Mouse (Mus musculus): ENCODE data around the gene Rad9b. TPM values are rescaled to one million over a fixed set of nuclear protein-coding genes. Genes with fewer than 3 reads are reported as not detected.

Gene Rad9b
- polyA plus RNA-seq, 1 experiment from 2014 or later: 11.3 TPM

- DNase-seq (ENCODE audit: low spot score) (no peak), ATAC-seq (replicated peaks; ENCODE audit: low FRiP score, low TSS enrichment, low read depth) (no peak)
- WGBS: 92% methylated on average over 4 of the region's 4 CpGs
- Histone ChIP-seq H3K36me3 (ENCODE audit: control insufficient read depth, insufficient read depth, low read length) (peaks cover 45% of the 10 kb centered on the region), H3K4me3 (ENCODE audit: low read depth, low read length) (no peak overlapping the region), H3K27ac (ENCODE audit: low read depth) (no peak overlapping the region), H3K27me3 (replicated peaks; ENCODE audit: control insufficient read depth, insufficient read depth, low read length) (no peaks in the 10 kb centered on the region), H3K4me2 (ENCODE audit: low read length) (no peak overlapping the region), H3K9ac (ENCODE audit: low read length) (no peak overlapping the region), H3K4me1 (replicated peaks; ENCODE audit: control insufficient read depth, insufficient read depth, low read length) (no peaks in the 10 kb centered on the region), H3K9me3 (ENCODE audit: control insufficient read depth, low read length) (no peaks in the 10 kb centered on the region)
Measured at GRCm38 (mm10) chr5:122312346-122312745, 41.7 kb downstream of the Rad9b start.

- 72% methylated on average over 7 of the region's 7 CpGs for WGBS
- Histone ChIP-seq H3K27me3 (replicated peaks; ENCODE audit: control insufficient read depth, insufficient read depth, low read length) (no peaks in the 10 kb centered on the region), H3K36me3 (ENCODE audit: control insufficient read depth, insufficient read depth, low read length) (peaks cover 40% of the 10 kb centered on the region), H3K9ac (ENCODE audit: low read length) (no peak overlapping the region), H3K9me3 (ENCODE audit: control insufficient read depth, low read length) (no peaks in the 10 kb centered on the region), H3K4me2 (ENCODE audit: low read length) (no peak overlapping the region), H3K27ac (ENCODE audit: low read depth) (no peak overlapping the region), H3K4me3 (ENCODE audit: low read depth, low read length) (no peak overlapping the region), H3K4me1 (replicated peaks; ENCODE audit: control insufficient read depth, insufficient read depth, low read length) (no peaks in the 10 kb centered on the region)
- DNase-seq (ENCODE audit: low spot score) (no peak), ATAC-seq (replicated peaks; ENCODE audit: low FRiP score, low TSS enrichment, low read depth) (no peak)
Measured at GRCm38 (mm10) chr5:122311692-122312091, 42.3 kb downstream of the Rad9b start.

GRCm38 (mm10) chr5:122310699-122311098, 43.3 kb downstream of the Rad9b start:
- Histone ChIP-seq H3K4me2 (ENCODE audit: low read length) (no peak overlapping the region), H3K4me1 (replicated peaks; ENCODE audit: control insufficient read depth, insufficient read depth, low read length) (no peaks in the 10 kb centered on the region), H3K9me3 (ENCODE audit: control insufficient read depth, low read length) (no peaks in the 10 kb centered on the region), H3K27me3 (replicated peaks; ENCODE audit: control insufficient read depth, insufficient read depth, low read length) (no peaks in the 10 kb centered on the region), H3K9ac (ENCODE audit: low read length) (no peak overlapping the region), H3K27ac (ENCODE audit: low read depth) (no peak overlapping the region), H3K36me3 (ENCODE audit: control insufficient read depth, insufficient read depth, low read length) (peaks cover 40% of the 10 kb centered on the region), H3K4me3 (ENCODE audit: low read depth, low read length) (no peak overlapping the region)
- WGBS: 87% methylated on average over 8 of the region's 8 CpGs
- DNase-seq (ENCODE audit: low spot score) (no peak), ATAC-seq (replicated peaks; ENCODE audit: low FRiP score, low TSS enrichment, low read depth) (no peak)

- no peaks in the 10 kb centered on the region for H3K27me3 ChIP-seq (replicated peaks; ENCODE audit: control insufficient read depth, insufficient read depth, low read length)
- H3K9me3 ChIP-seq (ENCODE audit: control insufficient read depth, low read length): no peaks in the 10 kb centered on the region
- ATAC-seq (replicated peaks; ENCODE audit: low FRiP score, low TSS enrichment, low read depth): no peak
- 91% methylated on average over 3 of the region's 3 CpGs for WGBS
- no peak overlapping the region for H3K4me2 ChIP-seq (ENCODE audit: low read length)
- H3K4me3 ChIP-seq (ENCODE audit: low read depth, low read length): no peak overlapping the region
- peaks cover 13% of the 10 kb centered on the region for H3K36me3 ChIP-seq (ENCODE audit: control insufficient read depth, insufficient read depth, low read length)
- H3K27ac ChIP-seq (ENCODE audit: low read depth): no peak overlapping the region
- DNase-seq (ENCODE audit: low spot score): no peak
- no peak overlapping the region for H3K9ac ChIP-seq (ENCODE audit: low read length)
- H3K4me1 ChIP-seq (replicated peaks; ENCODE audit: control insufficient read depth, insufficient read depth, low read length): peaks cover 22% of the 10 kb centered on the region
Measured at GRCm38 (mm10) chr5:122306536-122306935, 47.5 kb downstream of the Rad9b start.

- DNase-seq (ENCODE audit: low spot score) (no peak), ATAC-seq (replicated peaks; ENCODE audit: low FRiP score, low TSS enrichment, low read depth) (no peak)
- Histone ChIP-seq H3K27ac (ENCODE audit: low read depth) (no peak overlapping the region), H3K9me3 (ENCODE audit: control insufficient read depth, low read length) (no peaks in the 10 kb centered on the region), H3K4me3 (ENCODE audit: low read depth, low read length) (no peak overlapping the region), H3K9ac (ENCODE audit: low read length) (no peak overlapping the region), H3K4me1 (replicated peaks; ENCODE audit: control insufficient read depth, insufficient read depth, low read length) (peaks cover 22% of the 10 kb centered on the region), H3K36me3 (ENCODE audit: control insufficient read depth, insufficient read depth, low read length) (peaks cover 5% of the 10 kb centered on the region; the same call in 1 of the 2 replicates), H3K4me2 (ENCODE audit: low read length) (no peak overlapping the region), H3K27me3 (replicated peaks; ENCODE audit: control insufficient read depth, insufficient read depth, low read length) (no peaks in the 10 kb centered on the region)
- 89% methylated on average over 7 of the region's 7 CpGs for WGBS
Measured at GRCm38 (mm10) chr5:122305472-122305871, 48.6 kb downstream of the Rad9b start.

GRCm38 (mm10) chr5:122304541-122304940, 49.5 kb downstream of the Rad9b start:
- no peaks in the 10 kb centered on the region for H3K27me3 ChIP-seq (replicated peaks; ENCODE audit: control insufficient read depth, insufficient read depth, low read length)
- ATAC-seq (replicated peaks; ENCODE audit: low FRiP score, low TSS enrichment, low read depth): no peak
- no peak for DNase-seq (ENCODE audit: low spot score)
- no peak overlapping the region for H3K4me3 ChIP-seq (ENCODE audit: low read depth, low read length)
- no peak overlapping the region for H3K4me2 ChIP-seq (ENCODE audit: low read length)
- H3K9ac ChIP-seq (ENCODE audit: low read length): no peak overlapping the region
- H3K27ac ChIP-seq (ENCODE audit: low read depth): no peak overlapping the region
- H3K9me3 ChIP-seq (ENCODE audit: control insufficient read depth, low read length): no peaks in the 10 kb centered on the region
- H3K4me1 ChIP-seq (replicated peaks; ENCODE audit: control insufficient read depth, insufficient read depth, low read length): peaks cover 22% of the 10 kb centered on the region
- WGBS: 73% methylated on average over 6 of the region's 6 CpGs
- peaks cover 3% of the 10 kb centered on the region; the same call in 1 of the 2 replicates for H3K36me3 ChIP-seq (ENCODE audit: control insufficient read depth, insufficient read depth, low read length)

GRCm38 (mm10) chr5:122303937-122304336, 50.1 kb downstream of the Rad9b start:
- no peak overlapping the region for H3K27ac ChIP-seq (ENCODE audit: low read depth)
- ATAC-seq (replicated peaks; ENCODE audit: low FRiP score, low TSS enrichment, low read depth) (no peak), DNase-seq (ENCODE audit: low spot score) (no peak)
- H3K36me3 ChIP-seq (ENCODE audit: control insufficient read depth, insufficient read depth, low read length): peaks cover 3% of the 10 kb centered on the region; the same call in 1 of the 2 replicates
- no peaks in the 10 kb centered on the region for H3K9me3 ChIP-seq (ENCODE audit: control insufficient read depth, low read length)
- H3K4me1 ChIP-seq (replicated peaks; ENCODE audit: control insufficient read depth, insufficient read depth, low read length): peaks cover 22% of the 10 kb centered on the region
- 68% methylated on average over 7 of the region's 7 CpGs for WGBS
- H3K27me3 ChIP-seq (replicated peaks; ENCODE audit: control insufficient read depth, insufficient read depth, low read length): no peaks in the 10 kb centered on the region
- no peak overlapping the region for H3K9ac ChIP-seq (ENCODE audit: low read length)
- H3K4me2 ChIP-seq (ENCODE audit: low read length): no peak overlapping the region
- H3K4me3 ChIP-seq (ENCODE audit: low read depth, low read length): no peak overlapping the region

GRCm38 (mm10) chr5:122302810-122303745, 51.0 kb downstream of the Rad9b start:
- no peak overlapping the region for H3K4me2 ChIP-seq (ENCODE audit: low read length)
- H3K36me3 ChIP-seq (ENCODE audit: control insufficient read depth, insufficient read depth, low read length): no peaks in the 10 kb centered on the region
- H3K4me1 ChIP-seq (replicated peaks; ENCODE audit: control insufficient read depth, insufficient read depth, low read length): peaks cover 22% of the 10 kb centered on the region
- 60% methylated on average over 17 of the region's 17 CpGs for WGBS
- no peaks in the 10 kb centered on the region for H3K27me3 ChIP-seq (replicated peaks; ENCODE audit: control insufficient read depth, insufficient read depth, low read length)
- no peaks in the 10 kb centered on the region for H3K9me3 ChIP-seq (ENCODE audit: control insufficient read depth, low read length)
- no peak overlapping the region for H3K4me3 ChIP-seq (ENCODE audit: low read depth, low read length)
- no peak overlapping the region for H3K9ac ChIP-seq (ENCODE audit: low read length)
- H3K27ac ChIP-seq (ENCODE audit: low read depth): 0 out of 2 replicates have a peak overlapping the region, but pooled peaks have one; percentile 7
- DNase-seq (ENCODE audit: low spot score) (peak; percentile 58), ATAC-seq (replicated peaks; ENCODE audit: low FRiP score, low TSS enrichment, low read depth) (0 out of 2 replicates have a peak, but pooled peaks have one; percentile 47)
